Mouse (Mus musculus) midbrain, embryonic 16.5 days (tissue): ENCODE measurements around the gene Ror2. TPM values are rescaled to one million over a fixed set of nuclear protein-coding genes. Genes with fewer than 3 reads are reported as not detected.

ENCODE experiments used
- ATAC-seq: fragments of 200-750 bp; cut with Nextera tagmentation; 2 replicates; pipeline ENCODE4 v1.8.0; 2017; ENCODE audit warnings: moderate TSS enrichment
- H3K27ac ChIP-seq: fragments of 300-500 bp; sonication (generic); 2 replicates; pipeline ENCODE4 v1.5.1; 2014; ENCODE audit warnings: mild to moderate bottlenecking, low read length, mixed read lengths
- H3K27me3 ChIP-seq: fragments of 300-500 bp; sonication (generic); 2 replicates; pipeline ENCODE4 v1.6.1; 2014; ENCODE audit warnings: low read depth, low read length, mixed read lengths; ENCODE audit not compliant: control insufficient read depth, insufficient read depth
- H3K36me3 ChIP-seq: fragments of 300-500 bp; sonication (generic); 2 replicates; pipeline ENCODE4 v1.6.1; 2014; ENCODE audit warnings: mild to moderate bottlenecking, low read length, moderate library complexity, mixed read lengths; ENCODE audit not compliant: control insufficient read depth, insufficient read depth
- H3K4me1 ChIP-seq: fragments of 300-500 bp; sonication (generic); 2 replicates; pipeline ENCODE4 v1.6.1; 2014; ENCODE audit warnings: mild to moderate bottlenecking, low read length, mixed read lengths; ENCODE audit not compliant: control insufficient read depth, insufficient read depth
- H3K4me2 ChIP-seq: fragments of 300-500 bp; sonication (generic); 2 replicates; pipeline ENCODE4 v1.6.1; 2014; ENCODE audit warnings: mild to moderate bottlenecking, low read length, mixed read lengths
- H3K4me3 ChIP-seq: fragments of 300-500 bp; sonication (generic); 2 replicates; pipeline ENCODE4 v1.5.1; 2014; ENCODE audit warnings: low read depth, mild to moderate bottlenecking, low read length, moderate library complexity, mixed read lengths
- H3K9ac ChIP-seq: fragments of 300-500 bp; sonication (generic); 2 replicates; pipeline ENCODE4 v1.6.1; 2014; ENCODE audit warnings: low read depth, low read length, mixed read lengths
- H3K9me3 ChIP-seq: fragments of 300-500 bp; sonication (generic); replicated peaks from 2 replicates; pipeline ENCODE4 v1.6.1; 2014; ENCODE audit warnings: mild to moderate bottlenecking, low read length, mixed read lengths; ENCODE audit not compliant: control insufficient read depth, poor library complexity, severe bottlenecking
- WGBS: fragments of 180-500 bp; shearing (Covaris S2); extraction: QIAGEN DNeasy Blood & Tissue Kit; methylation state at CpG from one replicate; pipeline ENCODE4 v1.1.7; 2014; 5-methylcytosine and 5-hydroxymethylcytosine counted together
- polyA plus RNA-seq: library from polyadenylated mRNA; unstranded; fragments of >200 nt; fragmentation: Nextera tagmentation; extraction: Ambion mirVana; gene quantifications from 2 replicates; pipeline ENCODE4 v1.2.1, GENCODE M21; 2015

Ror2 gene
- polyA plus RNA-seq, 1 experiment from 2014 or later = 2.4 TPM

DNA sequence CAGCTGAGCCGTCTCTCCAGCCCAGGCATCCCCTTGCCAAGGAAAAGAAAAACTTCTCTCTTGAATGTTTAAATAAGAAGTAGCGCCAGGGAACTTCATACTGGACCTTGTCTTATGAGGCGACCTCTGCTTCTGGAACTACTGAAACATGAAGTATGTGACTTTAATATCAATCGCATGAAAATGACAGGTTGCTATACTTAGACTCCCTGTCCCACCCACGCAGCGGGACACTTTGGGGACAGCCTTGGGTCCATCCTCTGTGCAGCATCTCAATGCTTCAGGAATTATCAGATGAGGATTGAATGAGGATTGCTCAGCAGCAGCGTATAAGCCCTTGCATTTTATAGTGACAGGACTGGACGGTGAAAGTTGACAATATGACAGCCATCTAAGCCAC is 122.9 kb downstream of the Ror2 start:
- ATAC-seq = no peak
- Histone ChIP-seq H3K9me3 (no peaks in the 10 kb centered on the region), H3K4me2 (no peak overlapping the region), H3K27me3 (no peaks in the 10 kb centered on the region), H3K4me3 (no peak overlapping the region), H3K4me1 (no peaks in the 10 kb centered on the region), H3K36me3 (no peaks in the 10 kb centered on the region), H3K9ac (no peak overlapping the region), H3K27ac (no peak overlapping the region)
- WGBS = 77% methylated on average over 8 of the region's 8 CpGs

DNA sequence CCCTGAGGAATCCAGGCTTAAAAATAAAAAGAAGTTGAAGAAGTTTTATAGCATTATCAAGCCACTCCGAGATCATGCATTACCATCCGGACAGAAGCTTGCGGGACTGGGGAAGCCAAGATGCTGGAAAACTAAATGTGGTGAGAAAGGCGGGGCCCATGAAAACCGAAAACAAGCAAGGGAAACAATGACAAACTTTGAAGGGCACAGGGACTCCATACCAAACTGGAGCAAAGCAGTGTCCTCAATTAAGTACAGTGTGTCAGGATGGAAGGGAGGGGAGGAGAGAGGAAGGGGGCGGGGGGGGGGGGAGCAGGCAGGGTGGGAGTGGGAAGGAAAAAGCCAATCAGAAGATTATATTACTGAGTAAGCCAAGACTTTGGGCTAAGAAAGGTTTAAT is 126.4 kb downstream of the Ror2 start:
- no peak for ATAC-seq
- Histone ChIP-seq H3K27me3 (no peaks in the 10 kb centered on the region), H3K4me2 (no peak overlapping the region), H3K27ac (no peak overlapping the region), H3K9ac (no peak overlapping the region), H3K9me3 (no peaks in the 10 kb centered on the region), H3K4me1 (no peaks in the 10 kb centered on the region), H3K4me3 (no peak overlapping the region), H3K36me3 (no peaks in the 10 kb centered on the region)
- 95% methylated on average over 5 of the region's 6 CpGs for WGBS

DNA sequence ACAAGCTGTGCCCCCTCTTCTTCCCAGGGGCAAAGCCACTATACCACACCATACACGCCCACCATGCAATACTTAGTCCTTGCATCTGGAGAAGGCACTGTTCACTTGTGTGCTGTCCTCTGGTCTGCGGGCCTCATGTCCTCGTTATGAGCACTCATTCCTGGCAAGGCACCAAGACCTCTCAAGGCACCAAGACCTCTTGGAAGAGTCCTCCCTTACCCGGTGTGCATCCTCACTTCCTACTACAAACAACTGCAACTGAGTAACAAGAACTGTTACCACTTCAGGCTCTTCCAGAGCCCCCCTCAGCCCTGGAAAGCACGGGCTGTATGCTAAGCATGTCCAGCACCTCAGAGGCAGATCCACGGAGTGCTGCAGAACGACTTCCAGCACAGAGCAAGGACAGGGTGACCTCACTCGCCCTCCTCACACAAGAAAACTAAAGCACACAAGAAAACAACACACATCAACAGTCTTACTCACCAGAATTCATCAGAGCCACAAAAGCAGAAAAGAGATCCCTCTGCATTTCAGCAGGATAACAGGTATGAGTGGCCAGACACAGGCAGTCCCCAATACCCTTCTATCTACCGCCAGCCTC is 127.4 kb downstream of the Ror2 start:
- no peaks in the 10 kb centered on the region for H3K27me3 ChIP-seq
- H3K9ac ChIP-seq = no peak overlapping the region
- H3K36me3 ChIP-seq = no peaks in the 10 kb centered on the region
- no peak for ATAC-seq
- H3K27ac ChIP-seq = no peak overlapping the region
- no peaks in the 10 kb centered on the region for H3K9me3 ChIP-seq
- no peaks in the 10 kb centered on the region for H3K4me1 ChIP-seq
- no peak overlapping the region for H3K4me3 ChIP-seq
- no peak overlapping the region for H3K4me2 ChIP-seq
- 81% methylated on average over 9 of the region's 9 CpGs for WGBS

DNA sequence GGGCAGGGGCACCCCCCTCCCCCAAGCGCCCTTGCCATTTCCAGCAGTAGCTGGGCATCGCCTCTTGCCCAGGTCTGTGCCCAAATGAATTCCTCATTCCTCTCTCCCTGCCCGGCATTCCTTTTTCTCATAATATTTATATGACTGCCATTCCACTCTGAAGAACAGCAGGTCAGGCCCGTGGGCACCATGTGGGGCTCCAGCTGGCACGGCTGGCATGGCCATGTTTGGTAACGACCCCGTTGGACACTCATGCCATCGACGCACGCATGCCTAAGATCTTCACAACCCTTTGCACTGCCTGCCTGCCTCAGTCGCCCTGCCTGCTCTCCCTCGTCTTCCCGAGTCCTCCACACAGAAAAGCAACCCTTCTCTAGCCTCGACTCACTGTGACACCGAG is 129.0 kb downstream of the Ror2 start:
- Histone ChIP-seq H3K36me3 (no peaks in the 10 kb centered on the region), H3K4me2 (no peak overlapping the region), H3K27ac (no peak overlapping the region), H3K9ac (no peak overlapping the region), H3K4me3 (no peak overlapping the region), H3K4me1 (no peaks in the 10 kb centered on the region), H3K27me3 (no peaks in the 10 kb centered on the region), H3K9me3 (no peaks in the 10 kb centered on the region)
- 86% methylated on average over 15 of the region's 15 CpGs for WGBS
- ATAC-seq = no peak

DNA sequence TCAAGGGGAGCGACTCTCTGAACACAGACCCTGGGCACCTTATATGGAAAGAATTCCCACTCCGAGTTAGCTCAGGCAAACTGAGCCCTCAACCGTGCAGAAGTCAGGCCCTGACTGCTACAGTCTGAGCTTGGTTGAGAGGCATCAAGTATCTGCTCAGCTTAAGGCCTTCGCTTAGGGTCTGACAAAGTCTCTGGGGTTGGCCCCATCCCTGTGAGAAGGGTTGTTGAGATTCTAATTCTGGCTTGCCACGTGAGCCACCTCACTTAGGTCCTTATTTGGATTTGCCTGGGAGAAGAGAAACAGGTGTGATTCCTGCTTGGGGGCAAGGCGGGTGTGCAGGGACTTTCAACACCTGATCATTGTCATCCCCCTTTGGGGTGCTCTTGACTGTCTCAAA is 129.6 kb downstream of the Ror2 start:
- 89% methylated on average over 6 of the region's 6 CpGs for WGBS
- no peaks in the 10 kb centered on the region for H3K27me3 ChIP-seq
- no peaks in the 10 kb centered on the region for H3K4me1 ChIP-seq
- ATAC-seq = no peak
- H3K4me3 ChIP-seq = no peak overlapping the region
- H3K9me3 ChIP-seq = no peaks in the 10 kb centered on the region
- H3K27ac ChIP-seq = no peak overlapping the region
- H3K4me2 ChIP-seq = no peak overlapping the region
- no peaks in the 10 kb centered on the region for H3K36me3 ChIP-seq
- H3K9ac ChIP-seq = no peak overlapping the region

DNA sequence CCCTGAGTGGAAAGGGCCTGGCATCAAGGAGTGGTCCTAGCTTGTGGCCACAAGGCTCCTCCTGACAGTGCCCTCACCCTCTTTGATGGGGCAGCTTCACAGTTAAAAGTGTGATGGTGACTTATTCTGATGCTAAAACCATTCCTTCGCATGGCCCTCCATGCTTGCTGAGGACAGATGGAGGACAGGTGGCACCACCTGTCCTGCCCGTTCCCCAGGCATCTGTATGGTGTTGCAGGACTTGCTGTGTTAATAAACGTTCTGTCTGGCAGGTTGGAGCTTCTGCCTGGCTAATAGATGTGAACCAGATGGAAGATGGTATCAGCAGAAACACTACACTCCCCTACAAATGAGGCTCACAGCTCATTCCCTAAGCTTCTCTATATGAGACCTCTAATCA is 140.4 kb downstream of the Ror2 start:
- H3K36me3 ChIP-seq = no peaks in the 10 kb centered on the region
- H3K4me2 ChIP-seq = no peak overlapping the region
- 82% methylated on average over 3 of the region's 3 CpGs for WGBS
- no peaks in the 10 kb centered on the region for H3K9me3 ChIP-seq
- no peak overlapping the region for H3K9ac ChIP-seq
- ATAC-seq = no peak
- H3K27ac ChIP-seq = no peak overlapping the region
- no peaks in the 10 kb centered on the region for H3K27me3 ChIP-seq
- no peaks in the 10 kb centered on the region for H3K4me1 ChIP-seq
- no peak overlapping the region for H3K4me3 ChIP-seq

DNA sequence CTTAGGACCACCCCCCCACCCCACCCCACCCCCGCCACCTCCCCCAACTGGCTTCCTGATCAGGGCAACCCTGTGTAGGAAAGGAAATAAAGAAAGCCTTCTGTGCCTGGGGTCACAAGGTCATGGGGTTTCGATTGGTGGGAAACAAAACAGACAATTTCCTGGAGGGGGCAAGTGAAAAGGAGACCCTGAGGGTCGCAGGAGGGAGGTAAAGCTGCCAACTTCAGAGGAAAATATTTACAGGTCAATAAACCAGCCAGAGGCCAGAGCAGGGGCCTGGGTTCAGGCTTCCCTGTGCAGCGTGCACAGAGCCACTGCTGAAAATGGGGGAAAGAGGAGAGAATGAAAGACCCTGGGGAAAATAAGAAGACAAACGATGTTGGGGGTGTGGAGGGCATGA is 142.8 kb downstream of the Ror2 start:
- Histone ChIP-seq H3K27ac (no peak overlapping the region), H3K27me3 (no peaks in the 10 kb centered on the region), H3K36me3 (no peaks in the 10 kb centered on the region), H3K4me3 (no peak overlapping the region), H3K9ac (no peak overlapping the region), H3K4me1 (no peaks in the 10 kb centered on the region), H3K9me3 (no peaks in the 10 kb centered on the region), H3K4me2 (no peak overlapping the region)
- ATAC-seq = no peak
- WGBS = 14% methylated on average over 5 of the region's 5 CpGs

DNA sequence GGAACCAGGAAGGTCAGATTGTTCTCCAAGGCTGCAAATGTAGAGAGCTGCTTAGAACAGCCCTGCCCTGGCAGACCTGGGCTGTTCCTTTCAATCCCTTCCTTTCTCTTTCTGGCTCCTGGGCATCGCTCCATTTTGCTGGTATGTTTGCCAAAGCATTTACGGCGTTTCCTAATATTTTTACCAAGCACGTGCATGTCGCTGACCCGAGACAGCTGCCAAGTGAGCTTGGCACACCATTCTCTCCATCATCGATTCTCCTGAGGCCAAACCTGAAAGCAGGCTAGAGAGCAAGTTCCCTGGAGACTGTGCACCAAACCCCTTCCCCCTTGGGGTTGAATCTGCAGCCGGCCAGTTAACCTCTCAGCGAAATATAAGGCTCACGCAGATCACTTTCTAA is 143.7 kb downstream of the Ror2 start:
- 84% methylated on average over 10 of the region's 10 CpGs for WGBS
- no peak overlapping the region for H3K4me2 ChIP-seq
- no peak overlapping the region for H3K4me3 ChIP-seq
- no peak overlapping the region for H3K27ac ChIP-seq
- H3K9ac ChIP-seq = no peak overlapping the region
- no peaks in the 10 kb centered on the region for H3K4me1 ChIP-seq
- no peaks in the 10 kb centered on the region for H3K27me3 ChIP-seq
- H3K36me3 ChIP-seq = no peaks in the 10 kb centered on the region
- H3K9me3 ChIP-seq = no peaks in the 10 kb centered on the region
- ATAC-seq = no peak

DNA sequence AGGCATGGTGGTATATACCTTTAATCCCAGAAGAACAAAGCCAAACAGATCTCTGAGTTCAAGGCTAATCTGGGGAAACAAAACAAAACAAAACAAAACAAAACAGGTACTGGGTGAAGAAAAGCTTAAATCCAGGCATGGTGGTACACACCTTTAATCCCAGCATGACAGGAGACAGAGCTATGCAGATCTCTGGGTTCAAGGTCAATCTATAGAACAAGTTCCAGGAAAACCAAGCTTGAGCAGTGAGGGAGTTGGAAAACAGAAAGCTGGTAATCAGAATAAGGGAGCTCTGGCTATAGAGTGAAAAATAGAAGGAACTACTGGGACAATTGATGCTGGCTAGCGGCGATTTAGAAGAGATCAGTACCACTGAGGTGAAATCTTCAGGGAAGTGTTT is 145.6 kb downstream of the Ror2 start:
- 65% methylated on average over 2 of the region's 2 CpGs for WGBS
- Histone ChIP-seq H3K9ac (no peak overlapping the region), H3K27ac (no peak overlapping the region), H3K4me3 (no peak overlapping the region), H3K27me3 (no peaks in the 10 kb centered on the region), H3K36me3 (no peaks in the 10 kb centered on the region), H3K4me1 (no peaks in the 10 kb centered on the region), H3K9me3 (no peaks in the 10 kb centered on the region), H3K4me2 (no peak overlapping the region)
- ATAC-seq = no peak
